Mouse (Mus musculus): Measurements from ENCODE around the gene Epm2a.

Epm2a gene

DNA sequence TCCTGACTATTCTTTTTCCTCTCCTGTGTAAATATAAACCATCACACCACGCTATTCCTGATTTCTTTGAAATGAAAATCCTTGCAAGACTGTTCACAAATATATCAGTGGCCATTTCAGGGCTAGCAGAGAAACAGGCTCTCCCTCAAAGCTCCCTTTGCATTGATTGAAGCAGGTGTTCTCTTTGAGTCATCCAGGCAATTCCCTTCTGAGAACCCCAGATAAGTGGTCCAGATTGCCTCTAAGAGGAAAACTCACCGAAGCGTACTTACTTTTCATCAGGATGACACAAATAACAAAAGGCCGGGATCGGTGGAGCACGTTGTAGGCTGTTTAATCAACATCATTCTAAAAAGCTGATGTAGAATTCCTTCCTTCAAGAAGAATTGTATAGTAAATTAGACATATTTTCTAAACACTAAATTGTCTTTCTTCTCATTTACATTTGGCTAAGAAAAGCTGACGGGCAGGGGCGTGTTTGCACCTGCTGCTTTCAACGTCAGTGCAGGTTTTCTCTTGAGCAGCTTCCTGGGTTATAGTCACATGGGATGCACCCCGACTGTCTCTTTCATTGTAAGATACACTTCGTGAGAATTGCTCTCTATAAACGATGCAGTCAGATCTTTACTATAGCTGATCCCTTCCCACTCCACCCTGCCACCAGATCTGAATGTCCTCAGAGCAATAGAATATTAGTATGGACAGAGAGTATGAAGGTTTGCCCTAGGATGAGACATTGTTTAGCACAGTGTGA, 86.0 kb downstream of the Epm2a start:
- no peak for DNase-seq

- DNase-seq = peak; percentile 18
Measured at GRCm38 (mm10) chr10:11436961-11437360, 93.8 kb downstream of the Epm2a start.

GRCm38 (mm10) chr10:11438461-11438860, 95.3 kb downstream of the Epm2a start:
- DNase-seq = peak; percentile 28

DNA sequence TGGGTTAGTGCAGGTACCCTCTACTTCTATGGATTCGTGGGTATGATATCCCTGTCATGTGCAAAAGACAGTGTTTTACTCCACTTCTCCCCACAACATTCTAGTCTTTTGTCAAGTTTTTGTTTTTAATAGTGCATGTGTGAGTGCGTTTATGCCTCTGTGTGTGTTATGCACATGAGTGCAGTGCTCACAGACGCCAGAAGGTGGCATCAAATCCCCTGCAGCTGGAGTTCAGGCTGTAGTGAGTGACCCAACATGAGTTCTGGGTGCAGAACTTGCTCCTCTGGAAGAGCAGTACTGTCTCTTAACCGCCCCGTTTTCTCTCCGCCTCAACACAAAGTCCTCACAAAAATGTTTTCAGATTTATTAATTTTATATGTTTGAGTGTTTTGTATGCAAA, 96.1 kb downstream of the Epm2a start:
- DNase-seq = no peak

DNA sequence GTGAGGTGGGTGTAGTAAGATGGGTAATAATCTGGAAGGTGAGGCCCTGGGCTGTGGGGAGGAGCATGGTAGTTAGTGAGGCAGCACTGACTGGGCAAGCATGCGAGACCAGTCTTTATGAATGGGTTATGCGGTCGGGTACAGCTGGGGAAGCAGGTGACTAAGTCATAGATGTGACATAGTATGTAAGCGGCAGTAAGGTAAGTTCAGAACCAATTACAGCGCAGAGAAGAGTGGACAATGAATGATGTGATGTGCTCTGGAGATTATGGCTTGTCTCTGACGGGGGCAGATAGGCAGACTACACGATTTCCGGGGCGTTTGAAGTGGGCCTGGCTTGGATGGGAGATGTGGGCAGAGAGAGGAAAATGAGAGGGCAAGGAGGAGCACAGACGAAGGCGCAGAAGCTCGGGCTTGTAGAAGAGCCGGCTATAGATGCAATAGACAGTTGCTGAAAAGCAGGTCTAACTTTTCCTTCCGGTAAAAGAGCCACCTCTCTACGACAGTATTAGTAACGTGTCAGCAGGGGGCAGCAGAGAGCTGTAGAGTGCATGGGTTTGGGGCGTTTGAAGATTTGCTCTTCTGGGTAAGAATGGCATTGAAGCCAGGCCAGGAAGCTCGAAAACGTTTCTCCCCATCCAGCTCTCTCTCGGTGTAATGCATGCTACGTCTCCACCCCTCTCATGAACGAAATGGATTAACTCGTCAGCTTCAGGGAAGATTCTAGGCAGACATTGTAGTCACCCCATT, 106.5 kb downstream of the Epm2a start:
- DNase-seq = peak; percentile 70

- no peak for DNase-seq
Measured at GRCm38 (mm10) chr10:11452537-11452936, 109.3 kb downstream of the Epm2a start.

DNA sequence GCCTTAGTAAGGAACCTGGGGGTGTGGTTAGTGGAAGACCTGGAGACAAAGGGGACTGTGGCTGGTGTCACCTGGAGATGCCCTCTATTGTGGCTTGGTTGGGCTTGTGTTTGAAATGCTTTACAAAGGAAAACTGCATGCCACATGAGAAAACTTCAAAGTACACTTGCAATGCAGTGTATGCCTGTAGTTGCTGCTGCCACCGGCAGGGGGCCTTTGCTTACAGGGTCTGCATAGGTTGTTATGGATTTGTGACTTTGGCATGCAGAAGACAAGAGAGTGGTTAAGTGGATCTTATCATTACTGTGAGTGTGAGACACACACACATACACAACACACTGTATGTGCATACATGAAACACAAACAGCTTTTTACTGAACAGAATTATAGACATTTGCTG, 114.2 kb downstream of the Epm2a start:
- DNase-seq = no peak

DNA sequence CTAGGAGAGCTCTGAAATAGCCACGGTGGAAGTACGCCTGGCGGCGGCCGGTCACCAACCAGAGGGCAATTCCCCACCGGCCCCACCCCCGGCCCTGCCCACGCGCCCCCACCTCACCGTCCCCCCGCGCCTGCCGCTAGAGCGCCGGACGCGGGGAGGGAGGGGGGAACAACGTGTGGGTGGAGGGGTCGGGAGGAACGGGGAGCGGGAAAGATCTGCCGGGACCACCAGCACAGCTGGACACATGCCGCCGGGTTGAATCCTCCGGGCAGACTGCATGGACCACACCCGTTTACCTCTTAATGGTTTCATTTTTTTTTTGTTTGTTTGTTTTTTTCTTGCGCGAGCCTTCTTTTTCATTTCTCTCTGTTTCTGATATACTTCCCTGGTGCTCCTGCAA, 148.8 kb downstream of the Epm2a start:
- DNase-seq = peak; percentile 32

All from cerebellum, adult 9-11 months (tissue).